Mouse (Mus musculus) liver (tissue): ENCODE measurements around the gene Txlng.
"Not testable (repeated sequence)": the region's sequence is repeated elsewhere in the genome, so short reads cannot be mapped to it uniquely, and the experiment has no call there.

Source experiments
- DNase-seq: peaks from one replicate; pipeline ENCODE4 v3.0.0-alpha.2; 2020; ENCODE audit warnings: mixed read lengths

The Txlng gene

GRCm38 (mm10) chrX:162829203-162829708 lies at the start of gene Txlng:
TSS of gene Txlng (minus strand) at chrX:162829454.
- DNase-seq, result peak; percentile 95

DNA sequence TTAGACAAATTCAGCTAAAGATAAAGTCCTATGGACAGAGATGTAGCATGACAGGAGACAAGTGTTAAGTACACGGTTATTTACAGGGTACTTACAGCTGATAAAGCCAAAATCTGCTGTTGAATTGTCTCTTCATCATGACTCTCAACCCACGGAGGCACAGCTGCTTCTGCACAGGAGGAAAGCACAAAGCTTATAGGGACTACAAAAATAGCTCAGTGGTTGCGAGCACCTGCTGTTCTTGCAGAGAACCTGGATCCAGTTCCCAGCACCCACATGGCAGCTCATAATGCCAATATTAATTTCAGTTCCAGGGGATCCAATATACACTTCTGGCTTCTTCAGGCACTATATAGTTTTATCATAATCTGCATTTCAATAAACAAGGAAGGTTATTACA lies 49.0 kb upstream of the Txlng start:
- DNase-seq, result no peak

DNA sequence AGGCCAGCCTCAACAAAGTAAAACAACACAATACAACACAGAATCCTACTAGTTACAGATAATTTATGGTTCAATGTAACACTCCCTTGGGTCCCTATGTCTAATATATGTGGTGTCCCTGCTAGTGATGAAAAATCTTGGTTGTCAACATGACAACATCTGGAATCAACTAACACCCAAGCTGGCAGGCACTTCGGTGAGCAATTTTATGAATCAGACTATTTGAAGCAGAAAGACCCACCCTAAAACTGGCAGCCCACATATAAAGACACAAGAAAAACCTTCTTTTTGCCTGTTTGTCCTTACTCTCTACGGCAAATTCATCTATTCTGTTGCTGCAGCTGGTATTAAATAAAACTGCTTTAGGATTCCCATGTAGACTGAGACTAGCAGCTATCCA lies 44.5 kb upstream of the Txlng start:
- DNase-seq, result no peak

DNA sequence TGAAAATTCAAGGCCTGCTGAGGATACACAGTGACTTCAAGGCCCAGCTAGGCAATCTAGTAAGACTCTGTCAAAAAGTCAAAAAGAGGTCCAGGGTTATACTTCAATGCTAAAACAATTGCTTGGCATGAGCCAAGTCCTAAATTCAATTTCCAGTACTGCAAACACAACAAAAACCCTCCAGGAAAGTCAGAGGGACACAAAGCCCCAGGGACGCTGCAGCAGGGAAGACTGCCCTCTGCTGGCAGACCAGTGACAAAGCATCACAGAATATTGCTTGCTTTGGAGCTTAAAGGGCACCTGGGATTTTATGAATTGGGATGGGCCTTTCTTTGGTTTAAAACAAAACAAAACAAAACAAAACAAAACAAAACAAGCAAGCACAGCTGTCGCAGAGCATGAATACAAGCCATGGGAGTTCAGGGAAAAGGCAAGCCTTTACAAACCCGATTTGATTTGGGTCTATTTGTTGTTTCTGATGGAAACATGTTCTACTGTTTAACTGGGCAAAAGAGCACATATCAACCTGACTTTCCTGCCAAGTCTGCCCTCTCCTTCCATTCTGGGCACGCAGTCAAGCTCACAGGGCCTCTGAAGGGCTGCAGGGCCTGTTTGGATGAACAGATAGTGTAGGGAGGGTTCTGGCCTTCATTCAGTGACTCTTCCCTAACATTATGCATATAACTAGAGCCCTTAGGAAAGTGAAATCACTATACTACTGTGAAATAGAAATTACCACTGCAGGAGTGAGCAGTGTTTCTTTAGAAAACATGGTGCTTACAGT lies 42.7 kb upstream of the Txlng start:
- DNase-seq, result peak; percentile 23

DNA sequence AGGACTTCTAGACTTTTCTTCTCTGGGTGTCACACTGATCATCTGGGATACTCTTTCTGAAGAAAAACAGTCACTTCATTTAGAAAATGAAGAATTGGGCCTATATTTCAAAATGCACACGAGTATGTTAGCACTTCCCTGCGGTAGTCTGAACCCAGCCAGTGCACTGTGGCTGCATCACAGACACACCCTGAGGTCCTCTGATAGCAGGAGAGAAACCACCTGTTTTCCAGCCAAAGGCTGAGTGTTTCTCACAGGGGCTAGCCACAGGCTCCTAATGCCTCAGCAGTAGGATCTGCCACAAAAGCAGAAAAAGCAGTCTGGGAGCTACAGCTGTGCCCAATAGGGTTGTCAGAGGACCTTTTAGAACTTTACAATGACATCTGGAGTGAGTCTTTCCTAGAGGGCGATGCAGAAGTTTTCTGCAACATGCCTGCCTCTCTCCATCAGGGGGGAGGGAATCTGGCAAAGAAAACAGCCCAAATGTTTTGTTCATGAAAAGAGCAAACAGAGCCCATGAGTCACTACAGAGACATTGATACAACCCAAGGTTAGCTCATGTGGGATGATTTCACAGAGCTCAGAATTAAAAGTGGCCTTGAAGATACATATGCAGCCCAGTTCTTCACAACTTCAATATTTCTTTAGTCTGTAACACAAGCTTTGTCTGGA lies 39.2 kb upstream of the Txlng start:
- no peak for DNase-seq

DNA sequence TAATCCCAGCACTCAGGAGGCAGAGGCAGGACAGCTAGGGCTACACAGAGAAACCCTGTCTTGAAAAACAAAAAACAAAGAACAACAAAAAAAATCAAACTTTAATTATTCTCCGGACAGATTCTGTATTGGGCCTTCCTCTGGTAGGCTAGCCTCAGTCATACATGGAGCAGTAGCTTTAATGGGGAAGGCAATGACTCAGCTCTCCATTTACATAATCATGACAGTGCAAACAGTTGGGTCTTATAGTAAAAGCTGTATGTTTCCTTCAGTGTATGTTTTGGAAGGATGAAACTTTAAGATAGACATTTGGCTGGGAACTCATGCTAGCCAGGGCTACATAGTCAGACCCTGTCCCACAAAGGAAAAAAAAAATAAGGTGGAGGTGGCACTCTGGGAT lies 19.4 kb upstream of the Txlng start:
- DNase-seq, result no peak

GRCm38 (mm10) chrX:162845531-162845930 lies 16.3 kb upstream of the Txlng start:
- no peak for DNase-seq

GRCm38 (mm10) chrX:162844447-162845100 lies 15.3 kb upstream of the Txlng start:
- no peak for DNase-seq

DNA sequence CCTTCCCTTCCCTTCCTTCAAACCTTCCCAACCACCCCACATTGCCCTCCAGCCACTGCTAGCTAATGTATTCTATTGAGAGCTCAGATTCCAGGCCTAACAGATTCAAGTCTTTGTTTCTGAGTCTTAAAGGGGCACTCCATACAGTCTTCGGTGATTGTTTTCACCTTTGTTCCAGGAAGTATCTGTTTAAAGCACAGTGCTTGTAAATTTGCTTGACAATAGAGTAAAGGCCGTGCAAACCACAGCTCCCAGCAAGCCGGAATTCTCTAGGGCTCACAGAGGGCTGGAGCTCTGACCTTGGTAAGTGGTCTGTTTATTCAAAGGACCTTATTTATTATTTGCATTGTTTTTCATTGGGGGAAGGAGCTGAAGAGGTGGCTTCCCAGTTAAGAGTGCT lies 2.8 kb upstream of the Txlng start:
- DNase-seq, result no peak

GRCm38 (mm10) chrX:162831542-162831941 lies 2.3 kb upstream of the Txlng start:
- DNase-seq, result peak; percentile 5

DNA sequence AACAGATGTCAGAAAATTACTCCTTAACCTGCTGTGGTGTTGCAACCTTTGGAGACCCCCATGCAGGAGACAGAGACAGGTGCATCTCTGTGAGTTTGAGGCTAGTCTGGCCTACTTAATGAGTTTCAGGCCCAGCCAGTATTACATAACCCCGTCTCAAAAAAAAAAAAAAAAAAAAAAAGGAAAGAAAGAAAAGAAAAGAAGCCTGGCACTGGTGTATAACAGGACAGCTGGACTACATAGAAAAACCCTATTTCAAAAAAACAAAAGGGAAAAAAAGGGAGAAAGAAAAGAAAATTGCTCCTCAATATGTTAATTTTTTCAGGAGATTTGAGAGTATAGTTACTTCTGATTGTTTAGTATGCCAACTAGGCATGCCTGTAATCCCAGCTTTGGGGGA lies 1.8 kb upstream of the Txlng start:
- DNase-seq, result no peak

- not testable (repeated sequence) for DNase-seq
Observed at GRCm38 (mm10) chrX:162830313-162830712, 1.1 kb upstream of the Txlng start.

- no peak for DNase-seq
Observed at GRCm38 (mm10) chrX:162829741-162830140, 487 bp upstream of the Txlng start.

GRCm38 (mm10) chrX:162828783-162829182 lies 471 bp downstream of the Txlng start:
- peak; percentile 15 for DNase-seq

GRCm38 (mm10) chrX:162828016-162828415 lies 1.2 kb downstream of the Txlng start:
- DNase-seq, result no peak

- peak; percentile 41 for DNase-seq
Observed at GRCm38 (mm10) chrX:162800371-162800770, 28.9 kb downstream of the Txlng start.

GRCm38 (mm10) chrX:162791392-162791791 lies 37.9 kb downstream of the Txlng start:
- peak; percentile 4 for DNase-seq

GRCm38 (mm10) chrX:162788372-162788771 lies 40.9 kb downstream of the Txlng start:
- DNase-seq, result no peak

- no peak for DNase-seq
Observed at GRCm38 (mm10) chrX:162770726-162771125, 58.5 kb downstream of the Txlng start.

DNA sequence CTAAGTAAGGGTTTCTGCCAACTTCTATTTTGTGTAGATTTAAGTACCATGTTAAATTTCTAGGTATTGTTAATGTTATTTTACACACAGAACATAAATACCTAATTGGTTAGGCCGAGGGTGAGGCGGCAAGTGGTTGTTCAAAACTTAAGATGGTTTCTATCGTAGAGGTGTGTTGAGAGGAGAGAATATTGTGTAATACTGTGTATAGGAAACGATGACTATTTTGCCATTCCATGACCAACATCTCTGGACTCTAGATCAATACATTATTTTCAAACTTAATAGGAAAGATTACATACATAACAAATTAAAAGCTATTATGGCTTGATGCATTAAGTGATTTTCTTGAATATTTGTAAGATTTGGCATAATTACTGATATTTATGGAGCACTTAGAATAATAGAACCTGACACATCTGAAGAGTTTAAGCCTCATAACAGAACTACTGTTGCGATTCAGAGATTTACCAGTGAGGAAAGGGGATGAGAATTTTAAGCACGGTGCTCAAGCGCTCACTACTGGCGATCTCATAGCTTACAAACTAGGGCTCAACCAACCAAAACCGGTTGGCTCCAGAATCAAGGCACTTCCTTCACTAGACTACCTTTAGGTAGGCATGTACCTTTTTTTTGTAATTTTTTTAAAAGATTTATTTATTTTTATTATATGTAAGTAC lies 67.4 kb downstream of the Txlng start:
- no peak for DNase-seq

- DNase-seq, result peak; percentile 23
Observed at GRCm38 (mm10) chrX:162760958-162761515, 68.2 kb downstream of the Txlng start.

DNA sequence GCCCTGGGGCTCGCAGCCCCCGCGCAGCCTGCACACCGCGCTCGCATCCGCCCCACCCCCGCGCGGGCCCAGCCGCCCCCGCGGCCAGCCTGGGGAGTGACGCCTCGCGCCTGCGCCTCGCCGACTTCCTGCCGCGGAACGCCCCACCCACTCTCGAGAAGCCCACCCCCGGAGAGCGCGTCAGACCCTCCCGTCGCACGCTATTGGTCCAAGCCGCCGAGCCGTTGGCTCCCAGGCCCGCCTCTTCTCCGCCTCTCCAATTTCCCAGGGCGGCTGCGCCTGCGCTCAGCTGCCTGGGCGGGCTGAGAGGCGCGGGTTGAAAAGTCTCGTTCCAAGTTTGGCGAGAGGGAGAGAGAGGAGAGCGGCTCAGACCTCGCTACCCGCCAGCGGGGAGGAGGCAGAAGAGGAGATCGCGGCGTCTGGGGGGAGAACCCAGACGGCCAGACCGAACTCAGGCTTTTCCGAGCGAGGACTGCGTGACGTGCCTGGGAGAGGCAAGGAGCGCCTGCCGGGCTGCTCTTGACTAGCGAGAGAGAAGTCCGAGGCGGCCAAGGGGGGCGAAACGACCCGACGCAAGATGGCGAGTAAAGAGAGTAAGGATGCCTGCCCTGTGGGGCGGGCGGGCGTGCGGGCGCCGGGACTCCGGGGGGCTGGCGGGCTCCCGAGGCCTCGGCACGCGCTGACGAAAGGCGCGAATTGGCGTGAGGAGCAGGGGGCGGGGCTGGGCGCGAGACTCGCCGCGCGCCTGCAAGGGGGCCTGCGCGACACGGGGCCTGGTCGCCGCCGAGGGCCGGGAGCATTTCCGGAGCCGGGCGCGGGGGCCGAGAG lies 68.9 kb downstream of the Txlng start, which contains the start of gene Rbbp7:
TSS of gene Rbbp7 (plus strand) at position 288 of the 828 bp plus-strand sequence.
- peak; percentile 94 for DNase-seq
